Mouse (Mus musculus): ENCODE results near the gene Jaml.

DNA sequence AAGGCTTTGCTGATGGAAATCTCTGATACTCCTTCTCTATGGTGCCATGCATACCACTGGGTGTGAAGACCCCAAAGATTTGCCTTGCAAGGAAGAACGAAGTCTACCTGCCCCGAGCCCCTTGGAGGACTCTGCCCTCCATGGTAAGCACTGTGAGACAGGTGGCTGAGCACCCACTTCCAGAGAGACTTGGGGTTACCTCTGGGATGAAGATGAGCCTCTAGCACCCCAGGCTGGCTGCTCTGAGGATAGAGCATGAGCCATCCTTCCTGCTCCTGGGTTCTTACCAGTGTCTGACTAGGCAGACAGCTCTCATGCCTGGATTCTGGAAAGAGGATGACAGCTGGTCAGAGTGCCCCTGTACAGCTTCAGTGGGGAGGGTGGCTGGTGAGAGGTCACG, 51.1 kb downstream of the Jaml start:
- TF ChIP-seq CTCF (IDR thresholded peaks at IDR 0.05; ENCODE audit: low read depth) (no peak), EP300 (IDR thresholded peaks at IDR 0.05; ENCODE audit: low read depth) (no peak)

Data from liver, postnatal 0 days (tissue).